Mouse (Mus musculus) forebrain, embryonic 10.5 days (tissue): ENCODE results near the gene Hivep3. TPM values are rescaled to one million over a fixed set of nuclear protein-coding genes. Genes with fewer than 3 reads are reported as not detected.

Experiments used
- DNase-seq: peaks from one replicate; pipeline ENCODE4 v3.0.0-alpha.2; 2017; ENCODE audit warnings: low spot score; ENCODE audit errors: extremely low spot score
- H3K27ac ChIP-seq: fragments of 300-500 bp; sonication (generic); 2 replicates; pipeline ENCODE4 v1.5.1; 2016; ENCODE audit warnings: mild to moderate bottlenecking
- H3K27me3 ChIP-seq: fragments of 300-500 bp; sonication (generic); 2 replicates; pipeline ENCODE4 v1.6.1; 2016; ENCODE audit warnings: mild to moderate bottlenecking; ENCODE audit not compliant: poor library complexity, severe bottlenecking
- H3K36me3 ChIP-seq: fragments of 300-500 bp; sonication (generic); replicated peaks from 2 replicates; pipeline ENCODE4 v1.6.1; 2016; ENCODE audit warnings: mild to moderate bottlenecking, moderate library complexity
- H3K4me1 ChIP-seq: fragments of 300-500 bp; sonication (generic); 2 replicates; pipeline ENCODE4 v1.6.1; 2016
- H3K4me3 ChIP-seq: fragments of 300-500 bp; sonication (generic); 2 replicates; pipeline ENCODE4 v1.5.1; 2016; ENCODE audit warnings: mild to moderate bottlenecking, moderate library complexity
- H3K9me3 ChIP-seq: fragments of 300-500 bp; sonication (generic); 2 replicates; pipeline ENCODE4 v1.6.1; 2016; ENCODE audit warnings: mild to moderate bottlenecking, moderate library complexity
- WGBS: fragments of 180-500 bp; shearing (Covaris S2); methylation state at CpG from one replicate; pipeline ENCODE4 v1.1.7; 2016; 5-methylcytosine and 5-hydroxymethylcytosine counted together
- polyA plus RNA-seq: library from polyadenylated mRNA; unstranded; fragments of >200 nt; fragmentation: Nextera tagmentation; extraction: Ambion mirVana; gene quantifications from 2 replicates; pipeline ENCODE4 v1.2.1, GENCODE M21; 2016

Gene Hivep3
- polyA plus RNA-seq, 1 experiment from 2014 or later, result 1.4 TPM

- Histone ChIP-seq H3K4me1 (peaks cover 10% of the 10 kb centered on the region), H3K27ac (no peak overlapping the region), H3K9me3 (no peaks in the 10 kb centered on the region), H3K27me3 (no peaks in the 10 kb centered on the region), H3K4me3 (no peak overlapping the region), H3K36me3 (no peaks in the 10 kb centered on the region)
- 90% methylated on average over 3 of the region's 3 CpGs for WGBS
- DNase-seq, result no peak
Measured at GRCm38 (mm10) chr4:119990841-119991240, 257.3 kb downstream of the Hivep3 start.

GRCm38 (mm10) chr4:119991758-119992157 is 258.2 kb downstream of the Hivep3 start:
- H3K4me3 ChIP-seq, result no peak overlapping the region
- no peaks in the 10 kb centered on the region for H3K9me3 ChIP-seq
- 72% methylated on average over 4 of the region's 4 CpGs for WGBS
- H3K36me3 ChIP-seq, result no peaks in the 10 kb centered on the region
- DNase-seq, result no peak
- peaks cover 10% of the 10 kb centered on the region for H3K4me1 ChIP-seq
- H3K27ac ChIP-seq, result no peak overlapping the region
- H3K27me3 ChIP-seq, result no peaks in the 10 kb centered on the region

GRCm38 (mm10) chr4:119996377-119996776 is 262.8 kb downstream of the Hivep3 start:
- WGBS, result 83% methylated on average over 1 of the region's 1 CpGs
- Histone ChIP-seq H3K36me3 (no peaks in the 10 kb centered on the region), H3K27me3 (no peaks in the 10 kb centered on the region), H3K27ac (no peak overlapping the region), H3K4me1 (peaks cover 8% of the 10 kb centered on the region), H3K9me3 (no peaks in the 10 kb centered on the region), H3K4me3 (no peak overlapping the region)
- no peak for DNase-seq

- WGBS, result 88% methylated on average over 7 of the region's 7 CpGs
- no peaks in the 10 kb centered on the region for H3K27me3 ChIP-seq
- peaks cover 8% of the 10 kb centered on the region for H3K4me1 ChIP-seq
- no peaks in the 10 kb centered on the region for H3K36me3 ChIP-seq
- DNase-seq, result no peak
- no peak overlapping the region for H3K4me3 ChIP-seq
- H3K9me3 ChIP-seq, result no peaks in the 10 kb centered on the region
- no peak overlapping the region for H3K27ac ChIP-seq
Measured at GRCm38 (mm10) chr4:119997351-119997750, 263.8 kb downstream of the Hivep3 start.

- Histone ChIP-seq H3K4me1 (peaks cover 14% of the 10 kb centered on the region), H3K9me3 (no peaks in the 10 kb centered on the region), H3K36me3 (no peaks in the 10 kb centered on the region), H3K4me3 (no peak overlapping the region), H3K27ac (no peak overlapping the region), H3K27me3 (no peaks in the 10 kb centered on the region)
- no peak for DNase-seq
- WGBS, result 68% methylated on average over 5 of the region's 5 CpGs
Measured at GRCm38 (mm10) chr4:119998911-119999310, 265.3 kb downstream of the Hivep3 start.

DNA sequence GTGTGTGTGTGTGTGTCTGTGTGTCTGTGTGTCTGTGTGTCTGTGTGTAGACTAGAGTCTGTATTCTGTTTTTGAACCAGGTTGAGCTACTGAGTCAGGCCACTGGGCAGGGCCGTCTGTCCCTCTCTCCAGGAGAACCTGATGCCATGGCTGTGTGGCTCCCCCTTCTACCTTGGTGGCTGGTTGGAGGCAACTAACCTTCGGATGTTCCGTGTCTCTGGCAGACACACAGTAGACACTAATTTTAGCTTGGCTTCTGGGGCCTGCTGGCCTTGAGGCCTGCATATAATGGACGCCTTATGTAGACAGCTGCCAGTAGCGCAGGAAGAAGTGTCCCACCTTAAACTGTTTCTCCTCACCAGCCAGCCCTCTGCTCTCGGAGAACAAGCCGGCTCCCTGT is 267.3 kb downstream of the Hivep3 start:
- 86% methylated on average over 7 of the region's 7 CpGs for WGBS
- Histone ChIP-seq H3K27ac (no peak overlapping the region), H3K36me3 (no peaks in the 10 kb centered on the region), H3K27me3 (0 out of 2 replicates have a peak, but pooled peaks cover 3% of the 10 kb centered on the region), H3K4me1 (peaks cover 14% of the 10 kb centered on the region), H3K4me3 (no peak overlapping the region), H3K9me3 (no peaks in the 10 kb centered on the region)
- no peak for DNase-seq

DNA sequence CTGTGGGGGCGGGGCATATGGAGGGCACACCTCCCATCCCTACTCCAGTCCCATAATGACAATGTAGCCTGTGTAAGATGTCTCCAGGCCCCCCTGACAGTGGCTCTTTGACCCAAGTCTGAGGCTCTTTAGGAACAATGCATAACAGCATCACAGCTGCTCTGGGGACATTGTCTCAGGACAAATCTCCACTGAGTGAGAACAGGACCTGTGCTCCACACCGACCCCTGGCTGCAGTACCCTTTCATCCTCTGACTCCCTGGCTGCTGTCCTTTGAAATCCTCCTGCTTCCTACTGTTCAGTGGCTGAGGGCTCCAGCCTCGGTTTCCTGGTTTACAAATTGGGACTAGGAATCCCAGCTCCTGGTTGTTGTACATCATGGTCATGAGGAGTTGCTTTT is 269.4 kb downstream of the Hivep3 start:
- 46% methylated on average over 3 of the region's 3 CpGs for WGBS
- H3K27me3 ChIP-seq, result 0 out of 2 replicates have a peak, but pooled peaks cover 7% of the 10 kb centered on the region
- H3K4me3 ChIP-seq, result no peak overlapping the region
- H3K4me1 ChIP-seq, result peaks cover 14% of the 10 kb centered on the region
- DNase-seq, result no peak
- H3K36me3 ChIP-seq, result no peaks in the 10 kb centered on the region
- no peak overlapping the region for H3K27ac ChIP-seq
- no peaks in the 10 kb centered on the region for H3K9me3 ChIP-seq

GRCm38 (mm10) chr4:120006046-120006445 is 272.5 kb downstream of the Hivep3 start:
- WGBS, result 85% methylated on average over 6 of the region's 6 CpGs
- Histone ChIP-seq H3K4me1 (peaks cover 7% of the 10 kb centered on the region; the same call in 1 of the 2 replicates), H3K4me3 (no peak overlapping the region), H3K27me3 (peaks cover 14% of the 10 kb centered on the region; the same call in 1 of the 2 replicates), H3K27ac (no peak overlapping the region), H3K9me3 (no peaks in the 10 kb centered on the region), H3K36me3 (no peaks in the 10 kb centered on the region)
- DNase-seq, result no peak

DNA sequence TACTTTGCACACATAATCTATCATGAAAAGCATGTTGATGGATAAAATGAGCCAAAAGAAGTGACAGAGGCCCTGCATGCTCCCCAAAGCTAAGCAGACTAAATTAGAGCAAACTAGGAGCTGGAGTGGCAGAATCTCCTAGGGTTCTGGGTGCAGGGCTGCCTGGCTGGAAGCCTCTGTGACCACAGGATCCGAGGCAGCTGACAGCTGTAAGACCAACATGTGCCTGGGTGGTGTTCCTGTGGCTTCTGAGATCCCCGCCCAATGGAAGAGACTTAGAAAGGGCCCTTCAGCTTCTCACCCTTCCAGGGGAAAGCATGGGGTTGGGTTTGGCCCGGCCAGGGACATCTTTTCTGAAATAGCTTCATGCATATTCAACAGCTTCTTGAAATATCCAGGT is 274.3 kb downstream of the Hivep3 start:
- H3K27me3 ChIP-seq, result peaks cover 14% of the 10 kb centered on the region; the same call in 1 of the 2 replicates
- DNase-seq, result no peak
- peaks cover 11% of the 10 kb centered on the region; the same call in 1 of the 2 replicates for H3K4me1 ChIP-seq
- no peaks in the 10 kb centered on the region for H3K36me3 ChIP-seq
- no peak overlapping the region for H3K27ac ChIP-seq
- no peak overlapping the region for H3K4me3 ChIP-seq
- 76% methylated on average over 3 of the region's 3 CpGs for WGBS
- no peaks in the 10 kb centered on the region for H3K9me3 ChIP-seq

DNA sequence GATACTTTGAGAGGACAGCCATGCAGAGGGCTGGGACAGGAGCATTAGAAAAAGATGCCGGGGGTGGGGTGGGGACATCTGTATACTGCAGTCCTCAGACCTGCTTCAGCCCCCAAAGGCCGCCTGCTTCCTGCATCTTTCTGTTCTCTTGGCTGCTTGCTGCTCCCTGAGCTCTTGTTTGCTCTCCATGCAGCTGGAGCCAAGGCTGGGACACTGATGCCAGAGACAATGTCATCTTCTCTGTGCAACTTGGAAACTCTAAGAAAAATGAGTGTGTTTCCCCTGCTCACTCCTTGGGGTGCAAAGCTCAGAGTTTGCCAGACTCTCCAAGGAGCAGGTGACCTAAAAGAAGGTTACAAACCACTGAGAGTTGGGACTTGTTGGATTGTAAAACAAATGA is 275.6 kb downstream of the Hivep3 start:
- no peaks in the 10 kb centered on the region for H3K36me3 ChIP-seq
- no peak for DNase-seq
- H3K4me1 ChIP-seq, result 0 out of 2 replicates have a peak, but pooled peaks cover 6% of the 10 kb centered on the region
- H3K27me3 ChIP-seq, result peaks cover 14% of the 10 kb centered on the region; the same call in 1 of the 2 replicates
- H3K27ac ChIP-seq, result no peak overlapping the region
- no peaks in the 10 kb centered on the region for H3K9me3 ChIP-seq
- WGBS, result 77% methylated on average over 2 of the region's 2 CpGs
- no peak overlapping the region for H3K4me3 ChIP-seq

GRCm38 (mm10) chr4:120011788-120012187 is 278.2 kb downstream of the Hivep3 start:
- H3K4me1 ChIP-seq, result 0 out of 2 replicates have a peak, but pooled peaks cover 6% of the 10 kb centered on the region
- 76% methylated on average over 10 of the region's 10 CpGs for WGBS
- peaks cover 7% of the 10 kb centered on the region; the same call in 1 of the 2 replicates for H3K27me3 ChIP-seq
- no peaks in the 10 kb centered on the region for H3K36me3 ChIP-seq
- H3K27ac ChIP-seq, result no peak overlapping the region
- no peak for DNase-seq
- no peak overlapping the region for H3K4me3 ChIP-seq
- H3K9me3 ChIP-seq, result no peaks in the 10 kb centered on the region

- DNase-seq, result no peak
- Histone ChIP-seq H3K27ac (no peak overlapping the region), H3K36me3 (no peaks in the 10 kb centered on the region), H3K4me1 (0 out of 2 replicates have a peak, but pooled peaks cover 6% of the 10 kb centered on the region), H3K27me3 (peaks cover 7% of the 10 kb centered on the region; the same call in 1 of the 2 replicates), H3K9me3 (no peaks in the 10 kb centered on the region), H3K4me3 (no peak overlapping the region)
- WGBS, result 92% methylated on average over 1 of the region's 1 CpGs
Measured at GRCm38 (mm10) chr4:120012891-120013290, 279.3 kb downstream of the Hivep3 start.

DNA sequence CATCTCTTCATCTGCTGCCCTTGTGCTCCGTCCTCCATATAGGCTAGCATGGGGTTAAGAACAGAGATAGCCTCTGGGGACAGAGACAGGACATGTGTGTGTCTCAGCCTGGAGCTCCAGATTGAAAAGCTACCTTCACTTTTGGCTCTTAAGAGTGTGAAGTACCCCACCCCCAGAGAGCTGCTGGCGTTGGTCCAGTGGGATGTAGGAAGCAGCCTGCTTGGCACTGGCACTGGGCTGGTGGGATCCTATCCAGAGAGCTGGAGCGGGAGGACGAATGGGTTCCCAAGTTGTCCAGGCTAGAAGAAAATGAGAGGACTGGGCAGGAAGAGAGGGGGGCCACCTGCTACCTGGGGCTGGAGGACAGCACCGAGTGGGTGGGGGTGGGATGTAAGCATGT is 284.8 kb downstream of the Hivep3 start:
- Histone ChIP-seq H3K4me1 (no peaks in the 10 kb centered on the region), H3K36me3 (no peaks in the 10 kb centered on the region), H3K9me3 (no peaks in the 10 kb centered on the region), H3K27me3 (no peaks in the 10 kb centered on the region), H3K27ac (no peak overlapping the region), H3K4me3 (no peak overlapping the region)
- no peak for DNase-seq
- WGBS, result 84% methylated on average over 5 of the region's 5 CpGs

DNA sequence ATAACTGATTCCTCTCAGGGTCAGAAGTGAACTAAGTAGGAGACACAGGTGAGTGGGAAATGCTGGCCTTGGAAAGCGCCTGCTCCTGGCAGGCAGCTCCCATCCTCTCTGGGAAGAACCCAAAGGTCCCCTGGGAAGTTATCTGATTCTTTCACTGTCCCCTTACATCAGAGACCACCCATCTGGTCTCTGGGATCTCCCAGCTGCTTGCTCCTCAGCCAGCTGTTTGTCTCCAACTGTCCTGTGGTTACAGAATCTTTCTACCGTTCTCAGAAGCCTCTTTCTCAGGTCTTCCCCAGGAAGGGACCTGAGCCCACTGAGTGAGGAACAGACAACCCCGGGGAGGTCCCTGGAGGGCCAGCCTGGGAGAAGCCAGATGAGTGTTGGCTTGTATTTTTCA is 288.8 kb downstream of the Hivep3 start:
- no peak overlapping the region for H3K4me3 ChIP-seq
- DNase-seq, result no peak
- no peaks in the 10 kb centered on the region for H3K9me3 ChIP-seq
- whole genome bisulfite sequencing, result 67% methylated on average over 3 of the region's 3 CpGs
- H3K27me3 ChIP-seq, result no peaks in the 10 kb centered on the region; the same call in 1 of the 2 replicates
- H3K36me3 ChIP-seq, result no peaks in the 10 kb centered on the region
- H3K4me1 ChIP-seq, result peaks cover 8% of the 10 kb centered on the region
- no peak overlapping the region for H3K27ac ChIP-seq
